Mouse (Mus musculus): Measurements from ENCODE around the gene Ccr5. TPM values are rescaled to one million over a fixed set of nuclear protein-coding genes. Genes with fewer than 3 reads are reported as not detected.
"Not testable (repeated sequence)": the region's sequence is repeated elsewhere in the genome, so short reads cannot be mapped to it uniquely, and the experiment has no call there.

The Ccr5 gene
- 1 to 10 TPM; 1.0 to 1.3 TPM for total RNA-seq (2021)

DNA sequence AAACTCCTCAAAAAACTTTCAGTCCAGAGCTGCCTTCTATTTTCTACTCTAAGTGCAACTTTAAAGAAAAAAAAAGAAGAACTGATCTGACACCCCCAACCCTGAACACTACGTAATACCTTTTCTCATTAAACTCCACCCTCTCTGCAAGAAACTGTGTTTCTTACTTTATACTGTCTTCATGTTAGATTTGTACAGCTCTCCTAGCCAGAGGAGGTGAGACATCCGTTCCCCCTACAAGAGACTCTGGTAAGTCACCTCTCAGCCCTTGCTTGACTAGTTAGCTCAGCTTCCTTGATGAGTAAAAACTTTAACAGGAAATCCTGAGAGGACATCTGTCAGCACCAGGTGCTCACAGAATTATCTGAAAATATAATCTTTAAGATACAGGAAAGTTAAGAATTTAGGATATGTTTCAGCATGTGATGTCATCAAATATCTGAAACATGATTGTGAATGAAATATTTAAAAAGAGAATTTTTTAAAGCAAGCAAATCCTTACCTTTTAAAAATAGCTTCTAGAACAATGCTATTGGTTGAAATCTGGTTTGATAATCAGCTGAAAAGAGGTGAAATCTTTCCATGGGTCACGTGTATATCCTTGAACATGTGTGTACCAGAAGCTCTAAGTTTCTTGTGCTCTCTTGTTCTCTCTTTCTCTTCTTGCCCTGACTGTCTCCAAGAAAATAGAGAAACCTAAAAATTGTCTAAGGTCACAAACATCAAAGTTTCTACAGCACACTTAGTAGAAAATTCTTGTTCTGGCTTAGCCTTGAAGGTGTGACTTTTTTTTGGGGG is at the start of gene Ccr5:
Gene Ccr5 (plus strand): TSS at position 157 of the 798 bp plus-strand sequence.
- DNase-seq, result no peak

DNA sequence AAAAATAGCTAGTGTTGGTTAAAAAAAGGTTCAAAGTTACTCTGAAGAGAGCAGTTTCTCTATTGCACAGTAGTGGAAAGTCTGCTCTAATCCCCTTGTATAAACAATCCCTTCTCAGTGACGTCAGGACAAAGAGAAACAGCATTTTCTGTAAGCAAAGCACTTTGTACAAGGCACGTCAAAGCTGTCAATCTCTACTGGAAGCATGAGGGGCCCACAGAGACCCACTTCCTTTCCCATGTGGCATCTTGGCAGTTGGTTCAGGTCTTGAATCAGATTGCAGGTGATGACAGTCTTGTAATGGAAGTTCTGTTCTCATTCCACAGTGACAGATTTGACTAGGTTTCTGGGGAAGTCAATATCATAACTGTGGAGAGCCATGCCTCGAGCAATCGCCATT is 41.5 kb upstream of the Ccr5 start:
- DNase-seq, result no peak

DNA sequence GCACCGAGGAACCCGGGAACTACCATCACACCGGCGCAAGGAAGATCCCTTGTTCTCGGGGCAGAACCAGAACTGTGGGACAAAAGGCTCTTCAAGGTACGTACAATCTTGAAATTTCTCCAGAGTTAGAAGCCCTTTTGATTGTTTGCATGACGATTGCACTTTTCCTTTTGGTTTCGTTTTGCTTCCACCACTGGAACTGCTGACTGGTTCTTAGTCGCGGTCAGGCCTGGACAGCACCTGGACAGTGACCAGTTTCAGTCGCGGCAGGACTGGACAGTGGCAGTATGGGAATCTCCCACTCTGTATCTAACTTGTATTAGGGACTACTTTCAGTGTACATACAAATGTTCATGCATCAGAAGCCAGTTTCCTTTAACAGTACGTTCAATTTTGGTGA is 40.9 kb upstream of the Ccr5 start:
- not testable (repeated sequence) for DNase-seq

DNA sequence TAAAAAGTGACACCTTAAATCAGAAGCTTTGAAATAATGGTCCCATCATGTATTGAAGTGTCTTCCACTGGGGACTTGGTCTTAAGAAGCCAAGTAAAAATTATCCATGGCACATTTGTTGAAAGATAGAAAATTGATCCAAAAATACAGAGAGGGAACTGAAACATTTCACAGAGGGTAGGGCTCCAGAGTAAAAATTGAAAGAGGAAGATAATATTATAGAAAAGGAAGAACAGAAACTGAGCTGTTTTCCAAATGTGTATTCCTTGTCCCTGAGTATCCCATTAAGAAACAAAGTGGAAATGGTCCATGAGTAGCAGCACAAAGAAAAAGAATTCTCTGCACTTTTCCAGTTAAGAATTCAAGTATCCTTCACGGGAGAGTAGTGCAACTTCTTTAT is 30.9 kb upstream of the Ccr5 start:
- DNase-seq, result no peak

DNA sequence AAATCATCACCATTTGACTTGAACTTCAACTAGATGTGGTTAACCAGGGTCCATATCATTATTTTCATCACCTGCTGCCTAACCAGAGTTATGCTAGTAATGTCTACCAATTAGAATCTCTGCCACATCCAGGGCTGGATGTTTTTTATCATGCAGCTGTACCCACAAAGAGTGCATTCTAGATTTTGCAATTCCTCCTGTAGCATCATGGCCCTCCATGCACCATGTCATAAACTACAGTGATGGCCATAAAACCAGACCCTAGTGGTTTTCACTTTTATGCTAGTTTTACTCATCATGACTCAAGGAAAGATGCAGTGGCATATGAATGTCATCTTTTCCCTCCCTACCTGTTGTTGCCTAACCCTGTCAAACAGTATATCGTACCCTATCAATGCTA is 22.2 kb upstream of the Ccr5 start:
- DNase-seq, result no peak

DNA sequence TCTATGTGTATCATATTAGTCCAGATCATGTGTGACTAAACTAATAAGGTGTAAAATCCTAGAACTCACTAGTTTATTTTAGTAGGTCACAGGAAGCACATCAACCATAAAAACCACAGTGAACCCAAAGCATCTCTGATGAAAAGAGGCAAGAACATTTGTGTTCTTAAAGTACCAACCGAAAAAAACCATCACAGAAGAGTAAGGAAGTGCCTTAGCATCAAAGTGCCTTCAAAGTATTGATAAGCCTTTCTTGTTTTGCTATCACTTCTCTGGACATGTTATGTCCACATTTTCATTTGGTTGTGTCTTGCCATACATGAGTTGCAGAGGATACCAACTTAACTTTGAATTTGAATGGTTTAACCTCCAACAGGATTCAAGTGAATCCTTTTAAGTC is 21.0 kb upstream of the Ccr5 start:
- no peak for DNase-seq

DNA sequence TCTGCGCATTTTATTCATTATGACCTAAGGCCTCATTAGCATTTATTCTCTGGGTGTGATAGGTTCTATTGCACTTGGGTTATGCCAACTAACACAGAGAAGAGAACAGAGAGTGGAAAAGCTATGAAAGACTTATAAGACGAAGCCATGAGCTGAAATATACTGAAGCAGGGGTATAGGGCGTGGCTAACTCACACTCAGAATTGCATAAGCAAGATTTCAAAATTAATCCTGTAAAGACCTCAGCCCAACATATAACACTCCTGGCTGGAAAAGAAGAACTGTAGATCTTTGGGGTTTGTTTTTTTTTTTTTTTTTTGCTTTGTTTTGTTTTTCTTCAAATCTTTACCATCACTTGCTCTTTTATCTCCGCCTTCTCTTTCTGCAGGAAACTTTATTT is 19.6 kb upstream of the Ccr5 start, which contains the start of gene Ccr2:
Gene Ccr2 (plus strand): TSS at position 228 of the 400 bp plus-strand sequence.
- no peak for DNase-seq

DNA sequence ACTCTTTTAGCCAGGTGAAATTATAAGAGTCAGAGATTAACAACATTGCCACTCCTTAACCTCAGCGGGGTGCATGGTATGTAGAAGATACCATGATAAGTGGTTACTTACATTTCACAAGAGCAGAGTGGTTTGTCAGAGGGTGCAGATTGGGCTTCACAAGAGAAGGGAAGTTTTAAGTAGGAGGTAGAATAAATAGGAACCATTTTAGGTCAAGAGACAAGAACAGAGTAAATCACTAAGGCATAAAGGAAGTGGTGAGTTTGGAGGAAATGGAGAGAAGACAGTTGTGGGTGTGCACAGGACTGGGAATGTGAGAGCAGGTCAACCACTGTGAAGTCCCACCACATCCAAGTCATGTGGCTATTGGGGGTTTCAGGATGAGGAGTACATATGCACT is 18.1 kb upstream of the Ccr5 start:
- DNase-seq, result no peak

DNA sequence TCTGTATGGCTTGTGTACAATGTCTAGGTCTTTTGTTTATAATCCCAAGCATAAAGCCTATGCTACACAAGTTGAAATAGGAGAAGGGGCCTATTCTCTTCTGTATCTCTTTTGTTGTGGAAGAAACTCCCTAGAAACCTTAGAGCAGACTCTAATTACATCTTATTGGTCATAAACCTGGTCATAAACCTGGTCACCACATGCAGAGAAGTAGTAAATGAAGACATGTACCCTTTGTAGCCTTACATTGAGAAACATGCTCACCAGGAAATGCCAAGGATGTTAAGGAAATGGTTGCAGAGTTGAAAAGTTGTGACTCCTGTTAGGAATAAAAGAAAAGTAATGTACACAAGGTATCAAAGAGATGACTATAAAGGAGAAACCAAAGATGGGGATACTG is 16.1 kb upstream of the Ccr5 start:
- DNase-seq, result no peak

DNA sequence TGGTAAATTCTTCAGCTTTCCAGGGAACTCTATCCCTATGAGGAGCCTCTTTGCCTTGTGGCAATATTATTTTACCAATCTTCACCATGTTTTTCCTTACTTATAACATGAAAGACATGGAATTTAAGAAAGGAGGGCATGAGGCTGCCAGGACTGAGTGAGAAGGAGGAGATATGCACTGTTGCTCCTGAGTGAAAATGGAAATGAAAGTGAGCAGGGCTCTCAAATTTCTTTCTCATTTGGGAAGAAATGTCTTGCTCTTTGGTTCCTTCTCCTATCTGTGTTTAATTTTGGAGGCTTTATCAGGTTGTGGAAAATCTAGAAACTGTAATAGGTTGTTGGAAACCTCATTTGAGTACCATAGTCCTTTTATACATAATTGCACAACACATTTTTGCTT is 14.1 kb upstream of the Ccr5 start:
- DNase-seq, result no peak

DNA sequence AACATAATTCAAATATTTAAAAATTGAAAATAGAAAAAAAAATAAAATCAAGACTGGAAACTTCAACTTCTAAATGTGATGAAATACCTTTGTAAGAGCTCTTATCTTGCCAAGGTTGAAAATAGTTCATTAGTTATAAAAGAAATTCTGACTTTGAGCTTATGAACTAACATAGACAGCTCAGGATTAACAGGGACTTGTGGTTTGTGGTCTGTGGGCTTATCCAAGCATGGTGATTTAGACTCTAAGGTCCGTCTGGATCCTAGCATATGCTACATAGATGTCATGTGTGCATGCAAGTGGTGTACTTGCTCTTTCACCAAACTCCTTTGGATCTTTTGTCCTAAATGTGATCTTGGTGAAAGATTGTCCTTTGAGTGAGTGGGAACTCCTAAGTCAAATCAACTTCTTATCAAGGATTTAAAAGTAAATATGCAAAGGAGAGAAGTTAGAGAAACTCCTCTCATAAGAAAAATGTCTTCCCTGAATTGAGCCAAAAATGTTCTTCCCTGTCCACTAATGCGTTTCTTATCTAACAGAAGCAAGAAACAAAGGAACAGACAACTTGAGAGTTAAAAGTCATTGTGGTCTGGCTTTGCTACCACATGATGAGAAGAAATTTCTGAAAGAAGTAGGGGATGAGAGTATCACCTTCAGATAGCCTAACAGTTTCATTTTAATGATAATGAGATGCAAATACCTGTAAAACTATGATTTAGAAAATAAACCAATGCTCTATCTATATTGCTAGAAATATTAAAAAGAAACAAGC is 12.8 kb upstream of the Ccr5 start:
- no peak for DNase-seq

DNA sequence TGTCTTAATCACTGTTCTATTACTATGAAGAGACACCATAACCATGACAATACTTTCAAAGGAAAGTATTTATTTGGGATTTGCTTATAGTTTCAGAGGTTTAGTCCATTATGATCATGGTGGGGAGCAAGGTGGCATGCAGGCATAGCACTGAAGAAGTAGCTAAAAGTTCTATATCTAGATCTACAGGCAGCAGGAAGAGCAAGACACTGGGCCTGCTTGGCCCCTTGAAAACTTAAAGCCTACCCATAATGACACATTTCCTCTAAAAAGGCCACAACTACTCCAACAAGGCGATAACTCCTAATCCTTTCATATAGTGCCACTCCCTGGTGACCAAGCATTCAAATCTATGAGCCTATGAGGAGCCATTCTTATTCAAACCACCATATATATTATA is 9.3 kb upstream of the Ccr5 start:
- DNase-seq, result no peak

DNA sequence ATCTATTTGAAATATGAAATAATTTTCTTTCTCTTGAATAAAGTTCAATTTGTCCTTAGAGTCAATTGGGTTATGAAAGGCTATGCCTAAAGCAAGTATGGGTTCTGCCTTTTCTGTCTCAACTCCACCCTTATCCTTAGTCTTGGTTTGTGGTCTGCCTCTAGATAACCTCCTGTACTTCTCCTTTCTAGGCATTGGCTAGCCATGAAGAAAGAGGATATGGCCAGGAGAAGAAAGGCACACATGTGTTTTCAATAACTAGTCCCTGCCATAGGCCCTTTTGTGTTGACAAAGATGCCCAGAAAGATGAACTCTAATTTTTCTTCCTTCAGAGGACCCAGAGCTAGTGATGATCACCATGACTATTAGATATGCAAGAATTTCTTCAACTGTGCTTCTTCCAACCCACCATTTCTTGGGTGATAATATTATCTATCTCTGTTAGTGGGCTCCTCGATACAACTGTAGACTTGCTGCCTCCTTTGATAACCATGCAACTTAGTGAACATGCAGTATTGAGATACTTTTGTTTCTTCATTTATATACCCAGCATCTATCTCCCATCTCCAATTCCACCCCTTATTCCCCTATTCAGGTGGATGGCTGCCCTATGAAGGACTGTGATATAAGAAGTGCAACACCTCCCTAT is 8.6 kb upstream of the Ccr5 start:
- DNase-seq, result no peak

DNA sequence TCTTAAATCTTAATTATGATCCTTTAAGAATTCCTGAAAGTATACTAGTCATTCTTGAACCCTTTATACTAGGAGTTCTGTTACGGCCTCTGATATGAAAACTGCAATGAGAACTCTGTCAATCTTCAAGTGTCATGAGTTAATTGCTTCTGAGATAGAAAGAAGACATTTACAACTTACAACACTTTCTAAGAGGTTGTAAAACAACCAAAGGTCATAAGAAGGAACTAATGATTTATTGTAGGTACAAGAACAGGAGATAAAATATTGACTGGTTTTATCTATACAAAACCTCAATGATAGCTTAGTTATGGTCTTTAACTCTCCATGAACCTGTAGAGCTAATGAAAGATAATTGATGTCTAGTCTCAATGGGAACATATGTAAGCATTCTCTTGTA is 7.6 kb upstream of the Ccr5 start:
- DNase-seq, result no peak

DNA sequence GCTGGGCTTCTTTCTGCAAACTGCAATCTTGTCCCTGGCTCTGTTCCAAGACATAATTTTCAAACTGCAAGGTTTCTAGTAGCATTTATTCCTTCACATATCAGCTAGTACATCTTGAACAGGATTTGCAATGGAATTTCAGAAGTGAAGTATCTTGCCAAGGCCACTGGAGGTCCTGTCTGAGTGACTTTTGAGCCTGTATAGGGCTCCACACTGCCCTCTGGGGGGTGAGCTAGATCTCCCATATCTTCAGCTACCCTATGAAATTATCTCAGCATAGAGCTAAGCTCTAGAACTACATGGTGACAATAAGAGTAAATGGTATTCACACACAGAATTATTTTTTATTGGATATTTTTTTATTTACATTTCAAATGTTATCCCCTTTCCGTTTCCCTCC is 2.9 kb upstream of the Ccr5 start:
- DNase-seq, result peak; percentile 34

DNA sequence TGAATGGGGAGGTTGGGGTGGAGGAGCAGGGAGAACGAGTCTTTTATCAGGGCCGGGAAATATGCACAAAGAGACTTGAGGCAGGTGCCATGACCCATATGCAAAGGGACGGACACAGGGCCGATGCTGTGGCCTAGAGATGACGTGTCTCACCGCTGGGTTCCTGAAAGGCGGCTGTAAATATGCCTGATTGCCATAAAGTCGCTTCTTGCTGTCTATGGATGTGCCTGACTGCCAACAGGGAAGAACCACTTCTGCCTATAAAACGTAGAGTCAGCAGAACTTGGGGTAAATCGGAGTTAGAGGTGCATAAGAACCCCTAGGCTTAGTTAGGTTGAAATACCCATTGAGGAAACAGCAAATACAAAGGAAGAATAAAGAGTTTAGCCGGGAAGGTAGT is 4.2 kb downstream of the Ccr5 start:
- DNase-seq, result no peak

DNA sequence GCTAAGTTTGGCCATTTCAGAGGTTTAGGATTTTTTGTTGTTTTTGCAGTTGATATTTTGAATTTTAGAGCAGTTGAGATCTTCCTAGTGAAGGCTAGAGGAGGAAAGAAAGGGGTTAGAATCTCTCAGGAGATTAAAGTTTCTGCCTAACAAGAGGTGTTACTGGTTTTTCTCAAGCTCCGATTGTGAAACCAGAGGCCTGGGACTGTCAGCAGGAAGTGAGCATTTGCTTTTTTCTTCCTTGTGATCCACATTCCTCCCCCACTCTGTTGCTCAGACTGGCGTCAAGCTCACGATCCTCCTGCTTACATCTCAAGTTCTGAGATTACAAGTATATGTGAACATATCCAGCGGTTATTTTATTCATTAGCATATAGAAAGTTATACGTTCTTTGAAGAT is 5.0 kb downstream of the Ccr5 start:
- DNase-seq, result peak; percentile 9

DNA sequence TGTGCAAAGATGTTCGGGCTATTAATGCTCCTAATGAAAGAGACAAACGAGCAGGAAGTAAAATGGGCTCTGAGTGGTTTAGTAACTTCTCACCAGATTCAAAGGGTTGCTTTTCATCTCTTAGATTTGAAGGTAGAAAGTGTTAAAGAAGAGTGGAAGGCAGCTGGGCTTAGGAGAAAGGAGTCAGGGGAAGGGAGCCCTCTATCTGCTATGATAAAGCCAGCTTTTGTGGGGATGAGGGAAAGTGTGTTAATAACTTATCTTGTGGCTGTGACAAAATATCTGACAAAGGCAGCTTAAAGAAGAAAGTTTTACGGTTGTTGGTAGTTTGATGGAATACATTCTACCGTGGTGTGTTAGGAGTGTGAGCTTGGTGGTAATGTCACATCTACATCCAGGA is 6.1 kb downstream of the Ccr5 start:
- no peak for DNase-seq

DNA sequence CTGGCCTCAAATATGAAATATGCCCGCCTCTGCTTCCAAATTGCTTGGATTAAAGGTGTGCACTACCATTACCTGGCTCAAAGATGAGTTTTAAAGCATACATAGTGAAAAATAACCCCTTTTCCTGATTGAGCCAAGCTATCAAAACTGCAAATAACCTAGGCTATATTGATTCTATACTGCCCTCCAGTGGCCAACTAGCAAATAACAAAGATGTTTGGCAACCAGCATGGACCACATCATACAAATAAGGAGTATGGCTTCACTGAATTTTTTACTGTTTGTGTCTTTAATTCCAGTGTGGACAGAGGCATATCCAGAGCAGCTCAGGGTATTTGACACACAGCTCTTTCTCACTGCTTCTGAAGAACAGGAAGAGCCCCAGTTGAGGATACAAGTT is 7.0 kb downstream of the Ccr5 start:
- DNase-seq, result peak; percentile 54

DNA sequence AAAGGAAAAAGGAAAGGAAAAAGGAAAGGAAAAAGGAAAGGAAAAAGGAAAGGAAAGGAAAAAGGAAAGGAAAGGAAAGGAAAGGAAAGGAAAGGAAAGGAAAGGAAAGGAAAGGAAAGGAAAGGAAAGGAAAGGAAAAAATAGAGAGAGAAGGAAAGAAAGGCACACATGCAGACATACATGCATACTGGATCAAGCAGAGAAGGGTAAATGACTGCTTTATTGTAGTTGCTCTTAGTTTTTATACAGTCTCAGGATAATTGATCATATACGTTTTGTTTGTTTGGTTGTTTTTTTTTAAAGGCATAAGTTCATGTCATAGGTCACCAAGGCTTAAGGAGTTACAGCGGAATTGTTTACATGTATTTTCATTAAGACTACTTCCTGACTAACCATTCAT is 11.6 kb downstream of the Ccr5 start:
- DNase-seq, result not testable (repeated sequence)

DNA sequence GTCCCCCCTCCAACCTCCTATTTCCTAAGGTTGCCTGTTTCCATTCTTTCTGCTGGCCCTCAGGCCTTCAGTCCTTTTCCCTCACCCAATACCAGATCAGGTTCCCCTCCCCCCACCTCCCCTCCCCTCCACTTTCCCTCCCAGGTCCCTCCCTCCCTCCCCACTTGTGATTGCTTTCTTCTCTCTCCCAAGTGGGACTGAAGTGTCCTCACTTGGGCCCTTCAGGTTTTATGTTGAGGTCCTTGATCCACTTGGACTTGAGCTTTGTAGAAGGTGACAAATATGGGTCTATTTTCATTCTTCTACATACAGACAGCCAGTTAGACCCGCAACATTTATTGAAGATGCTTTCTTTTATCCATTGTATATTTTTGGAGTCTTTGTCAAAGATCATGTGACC is 13.6 kb downstream of the Ccr5 start:
- not testable (repeated sequence) for DNase-seq

DNA sequence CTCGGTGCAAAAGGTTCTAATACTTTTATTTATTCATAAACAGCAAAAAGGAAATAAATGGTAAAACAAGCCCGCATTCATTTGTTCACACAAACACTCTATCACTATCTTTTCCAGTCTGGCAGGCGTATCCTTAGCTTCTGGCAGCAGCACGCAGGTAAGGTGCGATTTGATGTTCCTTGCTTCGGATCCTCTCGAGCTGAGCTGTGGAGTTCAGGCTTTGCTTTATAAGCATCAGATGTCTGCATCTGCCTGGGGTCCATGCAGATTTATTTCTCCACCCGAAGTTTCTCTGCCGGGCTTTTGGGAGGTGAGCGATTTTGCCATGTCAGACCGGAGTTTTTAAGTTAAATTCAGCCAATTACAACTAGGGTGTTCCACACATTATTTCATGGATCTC is 16.3 kb downstream of the Ccr5 start:
- DNase-seq, result no peak

DNA sequence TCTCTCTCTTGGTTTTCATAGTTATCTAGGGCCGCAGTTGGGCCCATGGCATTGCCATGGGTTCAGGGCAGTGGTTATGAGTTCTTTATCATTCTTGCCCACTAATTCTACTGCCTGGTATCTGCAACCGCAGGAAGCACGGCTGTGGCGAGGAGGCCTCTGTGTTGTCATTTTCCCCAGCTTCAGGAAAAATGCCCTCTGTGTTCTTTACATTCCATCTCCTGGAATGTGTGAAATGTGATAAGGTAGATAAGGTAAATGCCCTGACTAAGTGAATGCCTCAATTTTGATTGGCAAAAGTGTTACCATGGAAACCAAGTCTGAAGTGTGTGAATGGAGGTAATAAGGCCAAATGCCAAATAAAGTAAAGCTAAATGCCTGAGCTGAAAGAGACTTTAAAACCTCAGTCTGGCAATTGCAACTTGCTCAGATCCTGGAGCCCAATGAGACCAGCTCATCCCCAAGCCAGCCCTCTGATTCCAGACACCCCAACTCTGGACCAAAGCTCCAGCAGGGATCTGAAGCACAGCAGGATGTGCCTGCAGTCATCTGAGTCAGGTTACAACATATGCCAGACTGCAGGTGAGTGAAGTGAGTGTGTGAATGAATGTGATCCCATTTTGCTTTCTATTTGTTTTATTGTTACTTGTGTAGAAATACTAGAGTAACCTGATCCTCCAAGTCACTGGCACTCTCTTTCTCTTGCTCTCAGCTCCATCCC is 16.9 kb downstream of the Ccr5 start:
- DNase-seq, result no peak

All from heart, postnatal 4 days (tissue).